Mouse (Mus musculus): ENCODE measurements at regions not wholly inside any gene's neighbourhood (a gene's known extent, or its start where the extent isn't known, plus 50 kb on each side); places are given as distances from the start of the nearest gene placed in this dataset.

- Histone ChIP-seq H3K4me3 (ENCODE audit: control insufficient read depth, low read depth, low read length) (no peak overlapping the region), H3K27ac (ENCODE audit: control insufficient read depth, insufficient read depth, low read depth, low read length) (no peak overlapping the region), H3K4me1 (ENCODE audit: control insufficient read depth, insufficient read depth, low read length) (no peaks in the 10 kb centered on the region), H3K36me3 (ENCODE audit: control insufficient read depth, insufficient read depth, low read length) (no peaks in the 10 kb centered on the region), H3K27me3 (ENCODE audit: control insufficient read depth, insufficient read depth, low read length) (no peaks in the 10 kb centered on the region)
- no peak for TF ChIP-seq CTCF (IDR thresholded peaks at IDR 0.05; ENCODE audit: control insufficient read depth, insufficient read depth, insufficient replicate concordance, low read depth, low read length)
- TF ChIP-seq POLR2A (IDR thresholded peaks at IDR 0.05; ENCODE audit: control insufficient read depth, low read depth, low read length), result no peak
Observed at GRCm38 (mm10) chr10:99639469-99639868, 120.0 kb downstream of the Csl start.

DNA sequence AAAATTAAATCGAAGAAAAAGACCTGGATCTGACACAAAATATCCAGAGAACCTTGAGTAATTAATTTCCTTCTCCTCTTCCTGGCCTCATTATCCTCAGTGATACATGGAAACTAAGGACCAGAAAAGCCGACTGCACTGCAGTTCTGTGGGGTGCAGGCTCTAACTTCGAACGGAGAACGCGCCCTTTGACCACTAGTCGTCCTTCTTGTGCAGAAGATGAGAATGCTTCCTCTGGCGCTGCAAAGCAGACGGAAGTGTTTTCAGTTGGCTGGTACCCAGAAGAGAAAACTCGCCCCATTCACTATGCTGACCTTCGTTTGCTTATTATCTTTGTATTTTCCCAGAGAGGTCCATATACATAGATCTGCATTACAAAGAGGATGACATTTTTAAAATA lies 117.7 kb downstream of the Csl start:
- H3K27me3 ChIP-seq (ENCODE audit: control insufficient read depth, insufficient read depth, low read length), result no peaks in the 10 kb centered on the region
- no peak overlapping the region for H3K4me3 ChIP-seq (ENCODE audit: control insufficient read depth, low read depth, low read length)
- H3K36me3 ChIP-seq (ENCODE audit: control insufficient read depth, insufficient read depth, low read length), result no peaks in the 10 kb centered on the region
- peak; percentile 53; the same call in 1 of the 2 replicates for TF ChIP-seq CTCF (IDR thresholded peaks at IDR 0.05; ENCODE audit: control insufficient read depth, insufficient read depth, insufficient replicate concordance, low read depth, low read length)
- no peak for TF ChIP-seq POLR2A (IDR thresholded peaks at IDR 0.05; ENCODE audit: control insufficient read depth, low read depth, low read length)
- no peak overlapping the region for H3K27ac ChIP-seq (ENCODE audit: control insufficient read depth, insufficient read depth, low read depth, low read length)
- no peaks in the 10 kb centered on the region for H3K4me1 ChIP-seq (ENCODE audit: control insufficient read depth, insufficient read depth, low read length)

- Histone ChIP-seq H3K4me1 (ENCODE audit: control insufficient read depth, insufficient read depth, low read length) (no peaks in the 10 kb centered on the region), H3K27ac (ENCODE audit: control insufficient read depth, insufficient read depth, low read depth, low read length) (no peak overlapping the region), H3K36me3 (ENCODE audit: control insufficient read depth, insufficient read depth, low read length) (no peaks in the 10 kb centered on the region), H3K27me3 (ENCODE audit: control insufficient read depth, insufficient read depth, low read length) (no peaks in the 10 kb centered on the region), H3K4me3 (ENCODE audit: control insufficient read depth, low read depth, low read length) (no peak overlapping the region)
- no peak for TF ChIP-seq POLR2A (IDR thresholded peaks at IDR 0.05; ENCODE audit: control insufficient read depth, low read depth, low read length)
- no peak for TF ChIP-seq CTCF (IDR thresholded peaks at IDR 0.05; ENCODE audit: control insufficient read depth, insufficient read depth, insufficient replicate concordance, low read depth, low read length)
Observed at GRCm38 (mm10) chr10:99642201-99642827, 117.1 kb downstream of the Csl start.

DNA sequence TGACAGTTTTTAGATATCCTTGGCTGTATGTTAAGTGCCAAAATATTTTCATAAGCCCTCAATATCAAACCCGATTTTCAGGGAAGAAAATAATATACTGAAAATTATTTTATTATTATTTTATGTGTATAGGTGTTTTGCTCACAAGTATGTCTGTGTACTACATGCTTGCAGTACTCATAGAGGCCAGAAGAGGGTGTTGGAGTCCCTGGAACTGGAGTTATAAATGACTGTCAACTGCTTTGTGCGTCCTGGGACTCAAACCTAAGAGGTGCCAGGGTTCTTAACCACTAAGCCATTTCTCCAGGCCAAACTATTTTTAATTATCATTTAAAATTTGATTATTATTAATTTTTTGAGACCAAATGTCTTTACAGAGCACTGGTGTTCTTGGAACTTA lies 114.5 kb downstream of the Csl start:
- Histone ChIP-seq H3K4me3 (ENCODE audit: control insufficient read depth, low read depth, low read length) (no peak overlapping the region), H3K27ac (ENCODE audit: control insufficient read depth, insufficient read depth, low read depth, low read length) (no peak overlapping the region), H3K36me3 (ENCODE audit: control insufficient read depth, insufficient read depth, low read length) (no peaks in the 10 kb centered on the region), H3K4me1 (ENCODE audit: control insufficient read depth, insufficient read depth, low read length) (no peaks in the 10 kb centered on the region), H3K27me3 (ENCODE audit: control insufficient read depth, insufficient read depth, low read length) (no peaks in the 10 kb centered on the region)
- no peak for TF ChIP-seq POLR2A (IDR thresholded peaks at IDR 0.05; ENCODE audit: control insufficient read depth, low read depth, low read length)
- TF ChIP-seq CTCF (IDR thresholded peaks at IDR 0.05; ENCODE audit: control insufficient read depth, insufficient read depth, insufficient replicate concordance, low read depth, low read length), result no peak

- H3K4me3 ChIP-seq (ENCODE audit: control insufficient read depth, low read depth, low read length), result no peak overlapping the region
- no peaks in the 10 kb centered on the region for H3K4me1 ChIP-seq (ENCODE audit: control insufficient read depth, insufficient read depth, low read length)
- no peak for TF ChIP-seq CTCF (IDR thresholded peaks at IDR 0.05; ENCODE audit: control insufficient read depth, insufficient read depth, insufficient replicate concordance, low read depth, low read length)
- no peak for TF ChIP-seq POLR2A (IDR thresholded peaks at IDR 0.05; ENCODE audit: control insufficient read depth, low read depth, low read length)
- no peaks in the 10 kb centered on the region for H3K36me3 ChIP-seq (ENCODE audit: control insufficient read depth, insufficient read depth, low read length)
- H3K27ac ChIP-seq (ENCODE audit: control insufficient read depth, insufficient read depth, low read depth, low read length), result no peak overlapping the region
- no peaks in the 10 kb centered on the region for H3K27me3 ChIP-seq (ENCODE audit: control insufficient read depth, insufficient read depth, low read length)
Observed at GRCm38 (mm10) chr10:99652011-99652410, 107.4 kb downstream of the Csl start.

- Histone ChIP-seq H3K4me3 (ENCODE audit: control insufficient read depth, low read depth, low read length) (no peak overlapping the region), H3K27me3 (ENCODE audit: control insufficient read depth, insufficient read depth, low read length) (no peaks in the 10 kb centered on the region), H3K4me1 (ENCODE audit: control insufficient read depth, insufficient read depth, low read length) (no peaks in the 10 kb centered on the region), H3K36me3 (ENCODE audit: control insufficient read depth, insufficient read depth, low read length) (no peaks in the 10 kb centered on the region), H3K27ac (ENCODE audit: control insufficient read depth, insufficient read depth, low read depth, low read length) (no peak overlapping the region)
- no peak for TF ChIP-seq CTCF (IDR thresholded peaks at IDR 0.05; ENCODE audit: control insufficient read depth, insufficient read depth, insufficient replicate concordance, low read depth, low read length)
- no peak for TF ChIP-seq POLR2A (IDR thresholded peaks at IDR 0.05; ENCODE audit: control insufficient read depth, low read depth, low read length)
Observed at GRCm38 (mm10) chr10:99654284-99654683, 105.2 kb downstream of the Csl start.

DNA sequence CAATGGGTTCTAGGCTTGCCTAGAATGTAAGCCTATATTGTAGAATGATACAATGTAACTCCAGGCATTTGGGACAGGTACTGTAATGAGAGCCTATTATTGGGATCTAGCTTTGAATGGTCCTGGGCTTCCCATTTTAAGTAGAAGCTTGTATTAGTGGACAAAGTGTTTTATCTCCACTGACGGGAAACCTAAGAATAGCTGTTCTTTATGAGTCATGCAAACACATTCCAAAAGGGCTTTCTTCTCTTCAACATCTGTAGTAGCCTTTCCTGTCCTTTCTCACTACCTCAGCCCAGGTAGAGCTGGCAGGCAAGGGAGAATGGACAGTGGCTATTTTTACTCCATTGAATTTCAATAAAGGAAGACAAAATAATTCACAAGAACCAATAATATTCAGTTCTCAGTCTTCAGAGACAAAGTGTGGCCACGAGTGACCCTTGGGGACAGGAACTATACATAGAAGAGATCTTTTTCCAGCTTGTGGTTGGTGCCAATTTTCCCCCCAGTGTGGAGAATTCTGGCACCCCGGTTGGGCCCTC lies 82.8 kb downstream of the Csl start:
- no peak for TF ChIP-seq POLR2A (IDR thresholded peaks at IDR 0.05; ENCODE audit: control insufficient read depth, low read depth, low read length)
- TF ChIP-seq CTCF (IDR thresholded peaks at IDR 0.05; ENCODE audit: control insufficient read depth, insufficient read depth, insufficient replicate concordance, low read depth, low read length), result no peak
- no peaks in the 10 kb centered on the region for H3K36me3 ChIP-seq (ENCODE audit: control insufficient read depth, insufficient read depth, low read length)
- no peak overlapping the region for H3K27ac ChIP-seq (ENCODE audit: control insufficient read depth, insufficient read depth, low read depth, low read length)
- H3K27me3 ChIP-seq (ENCODE audit: control insufficient read depth, insufficient read depth, low read length), result no peaks in the 10 kb centered on the region
- H3K4me3 ChIP-seq (ENCODE audit: control insufficient read depth, low read depth, low read length), result no peak overlapping the region
- H3K4me1 ChIP-seq (ENCODE audit: control insufficient read depth, insufficient read depth, low read length), result no peaks in the 10 kb centered on the region
